Mouse (Mus musculus): ENCODE data around the gene Asphd2. TPM values are rescaled to one million over a fixed set of nuclear protein-coding genes. Genes with fewer than 3 reads are reported as not detected.

The Asphd2 gene
- total and polyA plus RNA-seq, 2 experiments from 2014 or later, result 118 to 164 TPM

DNA sequence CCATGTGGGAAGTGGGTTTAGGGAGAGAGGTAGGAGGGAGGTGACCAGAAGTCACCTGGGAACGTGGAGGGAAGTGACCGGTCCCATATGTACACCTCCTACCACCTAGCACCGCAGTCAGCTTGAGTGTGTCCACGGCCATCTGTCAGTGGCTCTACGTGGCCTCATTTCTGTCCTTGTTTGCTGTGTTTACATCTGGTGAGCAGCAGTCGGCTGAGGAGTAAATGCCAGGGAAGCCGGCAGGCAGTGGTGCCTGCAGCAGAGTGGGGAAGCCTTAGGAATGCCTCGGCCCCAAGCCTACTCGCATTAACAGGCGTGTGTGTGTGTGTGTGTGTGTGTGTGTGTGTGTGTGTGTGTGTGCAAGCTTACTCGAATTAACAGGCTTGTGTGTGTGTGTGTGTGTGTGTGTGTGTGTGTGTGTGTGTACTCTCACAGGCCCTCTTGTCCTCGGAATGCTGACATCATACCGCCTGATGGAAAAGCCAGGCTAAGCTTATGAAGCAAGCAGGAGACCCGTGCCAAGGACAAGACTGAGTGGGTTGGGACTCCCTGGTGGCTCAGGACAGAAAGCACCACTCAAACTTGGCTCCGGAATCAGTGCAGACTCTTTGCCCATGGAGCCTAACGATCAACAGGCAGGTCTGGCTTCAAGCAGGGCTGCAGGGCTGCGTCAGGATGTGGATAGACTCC, 11.9 kb downstream of the Asphd2 start:
- Histone ChIP-seq H3K27me3 (ENCODE audit: insufficient read depth, low read length) (no peaks in the 10 kb centered on the region), H3K4me2 (ENCODE audit: low read depth, low read length) (no peak overlapping the region), H3K27ac (peak overlapping the region; percentile 67), H3K4me3 (ENCODE audit: low read length) (no peak overlapping the region), H3K4me1 (ENCODE audit: insufficient read depth, low read length) (peaks cover 19% of the 10 kb centered on the region), H3K9ac (replicated peaks; ENCODE audit: low read length) (no peak overlapping the region), H3K36me3 (ENCODE audit: insufficient read depth, low read length) (peaks cover 23% of the 10 kb centered on the region; the same call in 1 of the 2 replicates), H3K9me3 (ENCODE audit: low read length) (no peaks in the 10 kb centered on the region)
- ATAC-seq, result peak; percentile 56
- WGBS, result 46% methylated on average over 16 of the region's 17 CpGs
- peak; percentile 23; the same call in 1 of the 2 replicates for TF ChIP-seq CTCF (IDR thresholded peaks at IDR 0.05; ENCODE audit: low read depth)
- peak; percentile 70 for DNase-seq (ENCODE audit: low spot score)

GRCm38 (mm10) chr5:112382042-112382441, 12.6 kb downstream of the Asphd2 start:
- Histone ChIP-seq H3K9me3 (ENCODE audit: low read length) (no peaks in the 10 kb centered on the region), H3K9ac (replicated peaks; ENCODE audit: low read length) (no peak overlapping the region), H3K27me3 (ENCODE audit: insufficient read depth, low read length) (no peaks in the 10 kb centered on the region), H3K4me2 (ENCODE audit: low read depth, low read length) (no peak overlapping the region), H3K4me1 (ENCODE audit: insufficient read depth, low read length) (peaks cover 19% of the 10 kb centered on the region), H3K36me3 (ENCODE audit: insufficient read depth, low read length) (peaks cover 23% of the 10 kb centered on the region; the same call in 1 of the 2 replicates), H3K4me3 (ENCODE audit: low read length) (no peak overlapping the region), H3K27ac (peak overlapping the region; percentile 67; the same call in 1 of the 2 replicates)
- 62% methylated on average over 9 of the region's 9 CpGs for WGBS
- ATAC-seq (peak; percentile 35), DNase-seq (ENCODE audit: low spot score) (peak; percentile 41)
- TF ChIP-seq CTCF (IDR thresholded peaks at IDR 0.05; ENCODE audit: low read depth), result no peak

- ATAC-seq (no peak), DNase-seq (ENCODE audit: low spot score) (no peak)
- Histone ChIP-seq H3K9me3 (ENCODE audit: low read length) (no peaks in the 10 kb centered on the region), H3K36me3 (ENCODE audit: insufficient read depth, low read length) (peaks cover 21% of the 10 kb centered on the region; the same call in 1 of the 2 replicates), H3K9ac (replicated peaks; ENCODE audit: low read length) (no peak overlapping the region), H3K27me3 (ENCODE audit: insufficient read depth, low read length) (no peaks in the 10 kb centered on the region), H3K4me1 (ENCODE audit: insufficient read depth, low read length) (peaks cover 19% of the 10 kb centered on the region), H3K27ac (peak overlapping the region; percentile 67; the same call in 1 of the 2 replicates), H3K4me3 (ENCODE audit: low read length) (no peak overlapping the region), H3K4me2 (ENCODE audit: low read depth, low read length) (no peak overlapping the region)
- no peak for TF ChIP-seq CTCF (IDR thresholded peaks at IDR 0.05; ENCODE audit: low read depth)
- 83% methylated on average over 11 of the region's 11 CpGs for WGBS
These were observed 13.5 kb downstream of the Asphd2 start for GRCm38 (mm10) chr5:112381154-112381553.

DNA sequence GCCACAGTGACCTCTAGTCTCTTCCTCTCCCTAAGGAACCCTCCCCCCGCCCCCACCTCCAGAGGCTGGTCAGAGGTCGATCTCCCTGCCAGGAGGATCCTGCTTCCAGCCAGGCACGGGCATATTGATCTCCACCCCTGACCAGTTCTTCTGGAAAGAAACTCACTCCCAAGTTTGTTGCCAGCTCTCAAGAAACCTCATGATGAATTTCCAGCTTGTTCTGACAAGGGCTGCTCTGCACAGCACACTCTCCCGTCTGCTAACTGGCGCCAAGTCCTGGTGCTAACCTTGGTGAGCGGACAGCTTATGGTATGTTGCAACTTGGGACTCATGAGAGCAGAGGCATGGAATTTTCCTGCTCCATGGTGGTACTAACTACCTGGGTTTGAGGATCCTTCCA, 15.9 kb downstream of the Asphd2 start:
- ATAC-seq (no peak), DNase-seq (ENCODE audit: low spot score) (no peak)
- H3K9ac ChIP-seq (replicated peaks; ENCODE audit: low read length), result no peak overlapping the region
- no peak overlapping the region for H3K4me2 ChIP-seq (ENCODE audit: low read depth, low read length)
- H3K36me3 ChIP-seq (ENCODE audit: insufficient read depth, low read length), result peaks cover 26% of the 10 kb centered on the region
- H3K4me3 ChIP-seq (ENCODE audit: low read length), result no peak overlapping the region
- H3K4me1 ChIP-seq (ENCODE audit: insufficient read depth, low read length), result peaks cover 19% of the 10 kb centered on the region
- H3K27me3 ChIP-seq (ENCODE audit: insufficient read depth, low read length), result no peaks in the 10 kb centered on the region
- no peaks in the 10 kb centered on the region for H3K9me3 ChIP-seq (ENCODE audit: low read length)
- whole genome bisulfite sequencing, result 72% methylated on average over 6 of the region's 6 CpGs
- no peak for TF ChIP-seq CTCF (IDR thresholded peaks at IDR 0.05; ENCODE audit: low read depth)
- H3K27ac ChIP-seq, result no peak overlapping the region

DNA sequence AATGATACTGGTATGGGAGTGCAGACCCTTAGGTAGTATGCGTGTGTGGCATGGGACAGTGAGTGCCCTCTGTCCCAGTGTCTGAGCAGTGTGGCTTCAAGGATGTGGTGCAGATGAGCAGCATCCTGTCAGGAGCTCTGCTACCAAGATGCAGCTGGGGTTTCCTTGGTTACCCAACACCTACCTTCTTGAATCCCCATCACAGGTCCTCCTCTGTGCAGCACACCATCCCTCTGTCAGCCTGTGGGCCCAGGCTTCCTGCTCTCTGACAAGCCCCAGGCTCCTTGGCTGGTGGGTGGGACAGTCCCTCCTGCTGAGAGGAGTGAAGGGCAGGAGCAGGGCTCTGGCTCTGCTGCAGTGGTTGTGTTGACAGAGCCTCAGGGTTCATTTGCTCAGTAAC, 17.3 kb downstream of the Asphd2 start:
- WGBS, result 100% methylated on average over 1 of the region's 1 CpGs
- DNase-seq (ENCODE audit: low spot score), result no peak
- Histone ChIP-seq H3K4me3 (ENCODE audit: low read length) (no peak overlapping the region), H3K36me3 (ENCODE audit: insufficient read depth, low read length) (peaks cover 26% of the 10 kb centered on the region), H3K9me3 (ENCODE audit: low read length) (no peaks in the 10 kb centered on the region), H3K27ac (no peak overlapping the region), H3K9ac (replicated peaks; ENCODE audit: low read length) (no peak overlapping the region), H3K4me1 (ENCODE audit: insufficient read depth, low read length) (peaks cover 18% of the 10 kb centered on the region), H3K27me3 (ENCODE audit: insufficient read depth, low read length) (no peaks in the 10 kb centered on the region), H3K4me2 (ENCODE audit: low read depth, low read length) (no peak overlapping the region)
- TF ChIP-seq CTCF (IDR thresholded peaks at IDR 0.05; ENCODE audit: low read depth), result no peak
- no peak for ATAC-seq

DNA sequence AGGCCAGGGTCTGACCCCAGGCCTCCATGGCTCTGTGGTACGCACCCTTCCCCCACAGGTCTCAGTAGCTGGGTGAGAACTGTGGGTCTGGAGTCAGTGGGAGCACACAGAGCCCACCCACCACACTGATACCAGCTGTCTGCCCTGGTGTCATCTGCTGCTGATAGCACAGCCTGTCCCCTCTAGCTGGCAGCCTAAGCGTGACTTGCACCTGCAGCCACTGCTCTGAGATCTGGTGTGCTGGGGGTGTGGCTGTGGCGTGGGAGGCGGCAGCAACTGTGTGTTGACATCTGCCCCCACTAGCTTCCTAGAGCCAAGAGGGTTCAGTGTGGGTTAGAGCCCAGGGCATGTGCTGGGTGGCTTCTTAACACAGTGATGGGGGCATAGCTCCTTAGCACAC, 18.6 kb downstream of the Asphd2 start:
- 87% methylated on average over 4 of the region's 4 CpGs for WGBS
- Histone ChIP-seq H3K9ac (replicated peaks; ENCODE audit: low read length) (no peak overlapping the region), H3K9me3 (ENCODE audit: low read length) (no peaks in the 10 kb centered on the region), H3K27ac (no peak overlapping the region), H3K27me3 (ENCODE audit: insufficient read depth, low read length) (no peaks in the 10 kb centered on the region), H3K4me3 (ENCODE audit: low read length) (no peak overlapping the region), H3K4me1 (ENCODE audit: insufficient read depth, low read length) (peaks cover 20% of the 10 kb centered on the region), H3K36me3 (ENCODE audit: insufficient read depth, low read length) (peaks cover 26% of the 10 kb centered on the region), H3K4me2 (ENCODE audit: low read depth, low read length) (no peak overlapping the region)
- DNase-seq (ENCODE audit: low spot score) (no peak), ATAC-seq (no peak)
- TF ChIP-seq CTCF (IDR thresholded peaks at IDR 0.05; ENCODE audit: low read depth), result no peak

GRCm38 (mm10) chr5:112371933-112372332, 22.7 kb downstream of the Asphd2 start:
- 20% methylated on average over 7 of the region's 7 CpGs for WGBS
- Histone ChIP-seq H3K27me3 (ENCODE audit: insufficient read depth, low read length) (no peaks in the 10 kb centered on the region), H3K4me1 (ENCODE audit: insufficient read depth, low read length) (peaks cover 41% of the 10 kb centered on the region), H3K9ac (replicated peaks; ENCODE audit: low read length) (peak overlapping the region; percentile 37), H3K27ac (peak overlapping the region; percentile 95), H3K36me3 (ENCODE audit: insufficient read depth, low read length) (peaks cover 20% of the 10 kb centered on the region), H3K4me3 (ENCODE audit: low read length) (no peak overlapping the region), H3K9me3 (ENCODE audit: low read length) (no peaks in the 10 kb centered on the region), H3K4me2 (ENCODE audit: low read depth, low read length) (peak overlapping the region; percentile 23; the same call in 1 of the 2 replicates)
- DNase-seq (ENCODE audit: low spot score) (peak; percentile 94), ATAC-seq (peak; percentile 86)
- no peak for TF ChIP-seq CTCF (IDR thresholded peaks at IDR 0.05; ENCODE audit: low read depth)

All from hindbrain, postnatal 0 days (tissue).